10 mouse cellular contexts compared by ENCODE assay signal in the genomic region with DNA sequence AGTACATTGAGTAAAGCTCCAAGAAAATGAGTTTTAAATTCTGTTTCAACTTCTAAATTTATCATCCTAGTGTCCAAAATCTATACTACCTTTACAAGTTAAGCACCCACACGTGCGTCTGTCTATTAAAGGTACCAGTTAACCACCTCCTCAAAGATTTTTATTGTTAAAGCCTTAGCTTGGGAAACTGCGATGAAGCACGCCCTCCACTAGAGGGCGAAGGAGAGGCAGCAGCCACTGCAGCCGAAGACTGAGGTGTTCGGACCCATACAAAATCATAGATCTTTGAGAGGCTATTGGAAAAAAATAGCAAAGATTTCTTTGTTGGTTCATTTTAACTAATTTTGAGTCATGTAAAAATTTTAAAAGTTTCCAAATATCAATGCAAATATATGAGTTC. TPM values are rescaled to one million over a fixed set of nuclear protein-coding genes. Genes with fewer than 3 reads are reported as not detected.
A peak's percentile ranks its signal among the peaks of the same experiment; 100 is the strongest.
DNase-seq lines count a peak whose midpoint lies in the region; ATAC-seq and TF ChIP-seq lines count a peak whose summit lies in the region.
"Had no signal": no experiment of that assay in that cellular context is flagged by ENCODE, and none has a peak within 500 bp of the region (broad histone marks: within the 10 kb centered on the region; RNA-seq: fewer than 3 reads in every experiment).

No protein-coding gene starts in this region.

- no peak overlapping the region for H3K4me2 ChIP-seq in intestine, postnatal 0 days (replicated peaks; ENCODE audit: low read depth)
- H3K4me2 ChIP-seq in intestine, embryonic 15.5 days (replicated peaks) = no peak overlapping the region
- H3K4me2 ChIP-seq: embryonic facial prominence, embryonic 13.5 days; limb, embryonic 15.5 days had no signal

- H3K36me3 ChIP-seq in intestine, postnatal 0 days (ENCODE audit: control insufficient read depth, insufficient read depth) = no peaks in the 10 kb centered on the region
- no peaks in the 10 kb centered on the region for H3K36me3 ChIP-seq in intestine, embryonic 15.5 days
- H3K36me3 ChIP-seq in testis, adult 2 months (ENCODE audit: control insufficient read depth, insufficient read depth, low read length) = no peaks in the 10 kb centered on the region
- H3K36me3 ChIP-seq: embryonic facial prominence, embryonic 13.5 days; limb, embryonic 15.5 days had no signal

- 13% methylated on average over 7 of the region's 7 CpGs for WGBS in intestine, postnatal 0 days
- 12% methylated on average over 7 of the region's 7 CpGs for WGBS in intestine, embryonic 15.5 days

- H3K27ac ChIP-seq in intestine, postnatal 0 days (ENCODE audit: low read depth, low read length) = no peak overlapping the region
- no peak overlapping the region for H3K27ac ChIP-seq in intestine, embryonic 15.5 days
- H3K27ac ChIP-seq in testis, adult 2 months (ENCODE audit: control insufficient read depth, insufficient read depth, low read depth, low read length) = no peak overlapping the region
- H3K27ac ChIP-seq: embryonic facial prominence, embryonic 13.5 days; limb, embryonic 15.5 days had no signal

- no peaks in the 10 kb centered on the region for H3K4me1 ChIP-seq in intestine, postnatal 0 days (replicated peaks; ENCODE audit: control insufficient read depth, insufficient read depth, low read length)
- H3K4me1 ChIP-seq in intestine, embryonic 15.5 days (replicated peaks) = no peaks in the 10 kb centered on the region
- H3K4me1 ChIP-seq in testis, adult 2 months (ENCODE audit: control insufficient read depth, insufficient read depth, low read length) = no peaks in the 10 kb centered on the region
- H3K4me1 ChIP-seq: embryonic facial prominence, embryonic 13.5 days; limb, embryonic 15.5 days had no signal

- peak; percentile 87 for TF ChIP-seq CTCF in intestine, postnatal 0 days (IDR thresholded peaks at IDR 0.05; ENCODE audit: low read depth)
- peak; percentile 89 for TF ChIP-seq CTCF in testis, adult 2 months (IDR thresholded peaks at IDR 0.05; ENCODE audit: control insufficient read depth, insufficient read depth, insufficient replicate concordance, low read depth, low read length)

- DNase-seq in urinary bladder, postnatal 25 days (ENCODE audit: low spot score) = peak; percentile 29
- DNase-seq in urinary bladder, postnatal 4 days (ENCODE audit: low spot score in 2 of 2) = no peak
- DNase-seq in cerebellum, adult 8-10 months = peak; percentile 43
- DNase-seq in right cerebral cortex, postnatal 36 days (ENCODE audit: low spot score in 2 of 2) = no peak

- H3K4me3 ChIP-seq in intestine, postnatal 0 days (ENCODE audit: low read depth, low read length) = no peak overlapping the region
- H3K4me3 ChIP-seq in intestine, embryonic 15.5 days (replicated peaks) = no peak overlapping the region
- no peak overlapping the region for H3K4me3 ChIP-seq in testis, adult 2 months (ENCODE audit: control insufficient read depth, low read depth, low read length)
- H3K4me3 ChIP-seq: embryonic facial prominence, embryonic 13.5 days; limb, embryonic 15.5 days had no signal

- no peak for ATAC-seq in intestine, postnatal 0 days
- ATAC-seq in intestine, embryonic 15.5 days = no peak
- peak; percentile 79 for ATAC-seq in inflammation-experienced regulatory T-cells, adult 6 months

- no peak overlapping the region for H3K9ac ChIP-seq in intestine, postnatal 0 days (ENCODE audit: low read depth, low read length)
- H3K9ac ChIP-seq in intestine, embryonic 15.5 days = no peak overlapping the region
- H3K9ac ChIP-seq: embryonic facial prominence, embryonic 13.5 days; limb, embryonic 15.5 days had no signal

- no peak for TF ChIP-seq POLR2A in testis, adult 2 months (IDR thresholded peaks at IDR 0.05; ENCODE audit: control insufficient read depth, low read depth, low read length)

- H3K27me3 ChIP-seq in intestine, postnatal 0 days (replicated peaks; ENCODE audit: control insufficient read depth, insufficient read depth, low read length) = no peaks in the 10 kb centered on the region
- no peaks in the 10 kb centered on the region for H3K27me3 ChIP-seq in intestine, embryonic 15.5 days (replicated peaks)
- H3K27me3 ChIP-seq in testis, adult 2 months (ENCODE audit: control insufficient read depth, insufficient read depth, low read length) = no peaks in the 10 kb centered on the region

- H3K9me3 ChIP-seq in intestine, postnatal 0 days (ENCODE audit: control insufficient read depth) = no peaks in the 10 kb centered on the region
- H3K9me3 ChIP-seq in intestine, embryonic 15.5 days = no peaks in the 10 kb centered on the region
- H3K9me3 ChIP-seq: embryonic facial prominence, embryonic 13.5 days; limb, embryonic 15.5 days had no signal

RNA-seq across cellular contexts. Expression of gene Epha3, which starts 8.3 kb away (rescaled TPM):
- polyA plus RNA-seq in intestine, postnatal 0 days (2015; fragmentation: Nextera tagmentation; extraction: Ambion mirVana) = 2.3 and 3.0 TPM in 2 replicates
- 9.2 and 11.0 TPM in 2 replicates for polyA plus RNA-seq in intestine, embryonic 15.5 days (2015; fragmentation: Nextera tagmentation; extraction: Ambion mirVana)
- polyA plus RNA-seq in inflammation-experienced regulatory T-cells, adult 6 months (2017; shearing (Covaris generic)) = 1 to 10 TPM in 2 of 3 experiments, under 1 TPM in 1; 0.70 to 2.1 (median 1.2) TPM
- polyA plus RNA-seq in testis, adult 2 months (2012; rRNA removed) = 1.0 and 1.6 TPM in 2 replicates

Comparison
In these comparisons a context has a peak if more than half of its experiments do, and no peak if none do; other contexts are left out.
1. DNase-seq: peak in urinary bladder, postnatal 25 days (single experiment) and cerebellum, adult 8-10 months (single experiment); none in urinary bladder, postnatal 4 days (0 of 2) and right cerebral cortex, postnatal 36 days (0 of 2).